ENCODE assay signal across 8 mouse cellular contexts in genomic region chr9:63651594-63651993, GRCm38 (mm10). TPM values are rescaled to one million over a fixed set of nuclear protein-coding genes. Genes with fewer than 3 reads are reported as not detected.
DNase-seq lines count a peak whose midpoint lies in the region; ATAC-seq and TF ChIP-seq lines count a peak whose summit lies in the region.

No protein-coding gene starts in this region.

- WGBS in intestine, embryonic 14.5 days: 56% methylated on average over 11 of the region's 11 CpGs
- WGBS in intestine, embryonic 15.5 days: 59% methylated on average over 11 of the region's 11 CpGs

- TF ChIP-seq CTCF in embryonic fibroblast, embryonic 13.5 days (IDR thresholded peaks at IDR 0.05; ENCODE audit: borderline replicate concordance, insufficient read depth, low read length): no peak

- TF ChIP-seq POLR2A in embryonic fibroblast, embryonic 13.5 days (IDR thresholded peaks at IDR 0.05; ENCODE audit: low read depth, low read length): no peak

- ATAC-seq in intestine, embryonic 14.5 days (replicated peaks; ENCODE audit: low FRiP score, low TSS enrichment, low read depth): no peak
- ATAC-seq in intestine, embryonic 15.5 days: no peak
- no peak for ATAC-seq in monocyte, adult 5-6 weeks (replicated peaks; ENCODE audit: insufficient number of reproducible peaks, low FRiP score, low TSS enrichment, poor library complexity, severe bottlenecking)

- DNase-seq in intestine, embryonic 14.5 days (ENCODE audit: low spot score): no peak
- DNase-seq in 3T3-L1 (ENCODE audit: low read depth, low spot score): peak; percentile 76
- peak; percentile 78 for DNase-seq in kidney, postnatal 10 days
- no peak for DNase-seq in embryo, embryonic 10.5 days (ENCODE audit: low spot score)
- no peak for DNase-seq in layer of hippocampus, adult 18-20 months (ENCODE audit: low spot score in 2 of 2)

- H3K4me3 ChIP-seq in intestine, embryonic 14.5 days (ENCODE audit: low read depth, low read length): no peak overlapping the region
- H3K4me3 ChIP-seq in intestine, embryonic 15.5 days (replicated peaks): no peak overlapping the region
- H3K4me3 ChIP-seq in embryonic fibroblast, embryonic 13.5 days (ENCODE audit: insufficient read depth, low read length): no peak overlapping the region

- H3K27ac ChIP-seq in intestine, embryonic 14.5 days (ENCODE audit: low read depth): peak overlapping the region; percentile 27; the same call in 1 of the 2 replicates
- H3K27ac ChIP-seq in intestine, embryonic 15.5 days: no peak overlapping the region
- H3K27ac ChIP-seq in embryonic fibroblast, embryonic 13.5 days (ENCODE audit: insufficient read depth, low read length): peak overlapping the region; percentile 57

- H3K27me3 ChIP-seq in intestine, embryonic 14.5 days (replicated peaks; ENCODE audit: control insufficient read depth, insufficient read depth, low read length): no peaks in the 10 kb centered on the region
- H3K27me3 ChIP-seq in intestine, embryonic 15.5 days (replicated peaks): no peaks in the 10 kb centered on the region

- peaks cover 73% of the 10 kb centered on the region for H3K36me3 ChIP-seq in intestine, embryonic 14.5 days (ENCODE audit: control insufficient read depth, insufficient read depth, low read length)
- peaks cover 23% of the 10 kb centered on the region; the same call in 1 of the 2 replicates for H3K36me3 ChIP-seq in intestine, embryonic 15.5 days

- no peak overlapping the region for H3K4me2 ChIP-seq in intestine, embryonic 14.5 days (ENCODE audit: low read length)
- H3K4me2 ChIP-seq in intestine, embryonic 15.5 days (replicated peaks): no peak overlapping the region

- no peaks in the 10 kb centered on the region for H3K9me3 ChIP-seq in intestine, embryonic 14.5 days (ENCODE audit: control insufficient read depth, low read length)
- no peaks in the 10 kb centered on the region for H3K9me3 ChIP-seq in intestine, embryonic 15.5 days

- no peak overlapping the region for H3K9ac ChIP-seq in intestine, embryonic 14.5 days (ENCODE audit: low read length)
- no peak overlapping the region for H3K9ac ChIP-seq in intestine, embryonic 15.5 days

- peaks cover 13% of the 10 kb centered on the region for H3K4me1 ChIP-seq in intestine, embryonic 14.5 days (replicated peaks; ENCODE audit: control insufficient read depth, insufficient read depth, low read length)
- H3K4me1 ChIP-seq in intestine, embryonic 15.5 days (replicated peaks): peaks cover 19% of the 10 kb centered on the region
- H3K4me1 ChIP-seq in embryonic fibroblast, embryonic 13.5 days (ENCODE audit: control insufficient read depth, insufficient read depth, low read length): peaks cover 11% of the 10 kb centered on the region

RNA-seq across cellular contexts. Expression of gene Aagab, which starts 49.1 kb away (rescaled TPM):
- 26.0 and 28.1 TPM in 2 replicates for polyA plus RNA-seq in intestine, embryonic 14.5 days (2014; fragmentation: Nextera tagmentation; extraction: Ambion mirVana)
- polyA plus RNA-seq in intestine, embryonic 15.5 days (2015; fragmentation: Nextera tagmentation; extraction: Ambion mirVana): 27.2 and 28.2 TPM in 2 replicates
- 16.2 and 18.2 TPM in 2 replicates for polyA plus RNA-seq in embryonic fibroblast, embryonic 13.5 days (2011; ENCODE audit: insufficient read length, low read depth, missing spikeins)
- 37.0 to 57.3 TPM (median 48.3 TPM) in 3 replicates for total RNA-seq in monocyte, adult 5-6 weeks (2017)
- total RNA-seq in layer of hippocampus, adult 18-20 months (2021): 10 to 100 TPM; 59.0 to 64.8 TPM

RNA-seq across cellular contexts. Expression of gene Iqch, which starts 49.3 kb away (rescaled TPM):
- polyA plus RNA-seq in intestine, embryonic 14.5 days (2014; fragmentation: Nextera tagmentation; extraction: Ambion mirVana): 0.09 TPM in 1 of 2 replicates, not detected in the other
- 0.08 and 0.14 TPM in 2 replicates for polyA plus RNA-seq in intestine, embryonic 15.5 days (2015; fragmentation: Nextera tagmentation; extraction: Ambion mirVana)
- polyA plus RNA-seq in embryonic fibroblast, embryonic 13.5 days (2011; ENCODE audit: insufficient read length, low read depth, missing spikeins): not detected in 2 replicates
- total RNA-seq in monocyte, adult 5-6 weeks (2017): not detected in 3 replicates
- total RNA-seq in layer of hippocampus, adult 18-20 months (2021): under 1 TPM in 1 of 2 experiments, not detected in 1; 0.07 TPM

Comparison
In these comparisons a context has a peak if more than half of its experiments do, and no peak if none do; other contexts are left out.
1. DNase-seq: peak in 3T3-L1 (single experiment) and kidney, postnatal 10 days (single experiment); none in intestine, embryonic 14.5 days (single experiment), embryo, embryonic 10.5 days (single experiment) and layer of hippocampus, adult 18-20 months (0 of 2).